Comparison of ENCODE assay signal across 9 mouse cellular contexts in genomic region chr9:63757462-63757772, GRCm38 (mm10). TPM values are rescaled to one million over a fixed set of nuclear protein-coding genes. Genes with fewer than 3 reads are reported as not detected.
DNase-seq lines count a peak whose midpoint lies in the region; ATAC-seq and TF ChIP-seq lines count a peak whose summit lies in the region.
"Had no signal": no experiment of that assay in that cellular context is flagged by ENCODE, and none has a peak within 500 bp of the region (broad histone marks: within the 10 kb centered on the region; RNA-seq: fewer than 3 reads in every experiment).

No protein-coding gene starts in this region.

- peak overlapping the region; percentile 96 for H3ac ChIP-seq in C2C12 (ENCODE audit: control insufficient read depth, insufficient read length, low read depth)

- no peak for TF ChIP-seq CTCF in C2C12 (IDR thresholded peaks at IDR 0.05; ENCODE audit: control insufficient read depth, insufficient read depth, insufficient read length)

- peaks cover 49% of the 10 kb centered on the region for H3K4me1 ChIP-seq in heart, embryonic 11.5 days (ENCODE audit: control insufficient read depth, insufficient read depth, low read length)
- H3K4me1 ChIP-seq in forebrain, embryonic 12.5 days: peaks cover 66% of the 10 kb centered on the region
- H3K4me1 ChIP-seq in liver, embryonic 15.5 days (replicated peaks): peaks cover 80% of the 10 kb centered on the region

- H3K27me3 ChIP-seq in heart, embryonic 11.5 days (ENCODE audit: control insufficient read depth, insufficient read depth, low read length): no peaks in the 10 kb centered on the region
- H3K27me3 ChIP-seq in C2C12 (ENCODE audit: control insufficient read depth, insufficient read depth, insufficient read length): no peaks in the 10 kb centered on the region
- 0 out of 2 replicates have a peak, but pooled peaks cover 4% of the 10 kb centered on the region for H3K27me3 ChIP-seq in forebrain, embryonic 12.5 days
- H3K27me3 ChIP-seq in liver, embryonic 15.5 days: no peaks in the 10 kb centered on the region
- H3K27me3 ChIP-seq: Patski had no signal

- peak overlapping the region; percentile 75 for H3K4me3 ChIP-seq in heart, embryonic 11.5 days (ENCODE audit: low read depth, low read length)
- peak overlapping the region; percentile 59 for H3K4me3 ChIP-seq in C2C12 (ENCODE audit: insufficient read depth, poor library complexity, severe bottlenecking)
- peak overlapping the region; percentile 72 for H3K4me3 ChIP-seq in forebrain, embryonic 12.5 days (replicated peaks)
- peak overlapping the region; percentile 79 for H3K4me3 ChIP-seq in liver, embryonic 15.5 days (replicated peaks)

- peaks cover 12% of the 10 kb centered on the region for H3K79me3 ChIP-seq in C2C12 (ENCODE audit: low read depth)

- no peaks in the 10 kb centered on the region for H3K36me3 ChIP-seq in heart, embryonic 11.5 days (ENCODE audit: control insufficient read depth, insufficient read depth, low read length)
- no peaks in the 10 kb centered on the region for H3K36me3 ChIP-seq in C2C12 (ENCODE audit: control insufficient read depth, insufficient read depth)
- no peaks in the 10 kb centered on the region for H3K36me3 ChIP-seq in forebrain, embryonic 12.5 days (replicated peaks)
- no peaks in the 10 kb centered on the region for H3K36me3 ChIP-seq in liver, embryonic 15.5 days (replicated peaks)

- no peaks in the 10 kb centered on the region for H3K9me3 ChIP-seq in heart, embryonic 11.5 days (replicated peaks; ENCODE audit: control insufficient read depth, low read length)
- H3K9me3 ChIP-seq in forebrain, embryonic 12.5 days: peaks cover 4% of the 10 kb centered on the region; the same call in 1 of the 2 replicates
- no peaks in the 10 kb centered on the region for H3K9me3 ChIP-seq in liver, embryonic 15.5 days (replicated peaks)

- ATAC-seq in heart, embryonic 11.5 days (replicated peaks; ENCODE audit: insufficient number of reproducible peaks, low FRiP score, low TSS enrichment): peak; percentile 10
- ATAC-seq in forebrain, embryonic 12.5 days (ENCODE audit: low FRiP score): no peak; the same call in 1 of the 2 replicates
- no peak; the same call in 1 of the 2 replicates for ATAC-seq in liver, embryonic 15.5 days (ENCODE audit: insufficient read depth)
- no peak for ATAC-seq in granulocyte monocyte progenitor cell, adult 5-6 weeks (replicated peaks; ENCODE audit: poor library complexity, severe bottlenecking)

- H3K79me2 ChIP-seq in C2C12 (ENCODE audit: control insufficient read depth, insufficient read depth): peaks cover 48% of the 10 kb centered on the region

- WGBS in heart, embryonic 11.5 days (ENCODE audit: insufficient replicate concordance): 2% methylated on average over 26 of the region's 26 CpGs
- WGBS in forebrain, embryonic 12.5 days: under 1% methylated on average over 26 of the region's 26 CpGs
- WGBS in liver, embryonic 15.5 days (ENCODE audit: insufficient replicate concordance): 0% methylated on average over 26 of the region's 26 CpGs

- DNase-seq in heart, adult 9 months (ENCODE audit: low spot score in 2 of 2): no peak
- DNase-seq in kidney, postnatal 10 days: no peak
- DNase-seq in left cerebral cortex, adult 11 months (ENCODE audit: low spot score): no peak

- H3K9ac ChIP-seq in heart, embryonic 11.5 days (ENCODE audit: low read depth, low read length): peak overlapping the region; percentile 87
- peak overlapping the region; percentile 87 for H3K9ac ChIP-seq in forebrain, embryonic 12.5 days
- peak overlapping the region; percentile 82 for H3K9ac ChIP-seq in liver, embryonic 15.5 days

- H3K4me2 ChIP-seq in heart, embryonic 11.5 days: peak overlapping the region; percentile 94
- peak overlapping the region; percentile 91 for H3K4me2 ChIP-seq in forebrain, embryonic 12.5 days
- H3K4me2 ChIP-seq in liver, embryonic 15.5 days: peak overlapping the region; percentile 99

- H3K27ac ChIP-seq in heart, embryonic 11.5 days (ENCODE audit: low read depth, low read length): peak overlapping the region; percentile 95
- peak overlapping the region; percentile 97 for H3K27ac ChIP-seq in forebrain, embryonic 12.5 days
- H3K27ac ChIP-seq in liver, embryonic 15.5 days (replicated peaks): peak overlapping the region; percentile 94

TF ChIP-seq in C2C12, 6 proteins besides CTCF, POLR2A, EP300 and RAD21:
- no peak for TF ChIP-seq FOSL1 (IDR thresholded peaks at IDR 0.05; ENCODE audit: insufficient read depth, low read length, poor library complexity, severe bottlenecking)
- no peak for TF ChIP-seq MYOG (IDR thresholded peaks at IDR 0.05; ENCODE audit: control insufficient read depth, extremely low read depth, insufficient read length)
- no peak for TF ChIP-seq USF1 (IDR thresholded peaks at IDR 0.05; ENCODE audit: low read depth)
- TF ChIP-seq MAX (IDR thresholded peaks at IDR 0.05): no peak
- TF ChIP-seq CEBPB (IDR thresholded peaks at IDR 0.05; ENCODE audit: low read depth): no peak
- no peak for TF ChIP-seq MYOD1 (IDR thresholded peaks at IDR 0.05; ENCODE audit: control insufficient read depth, insufficient read length, low read depth)
TF ChIP-seq in C2C12: peak in this region for 0.

RNA-seq across cellular contexts. Expression of gene Smad3, which starts 0.4 kb away (rescaled TPM):
- 9.7 and 11.4 TPM in 2 replicates for polyA plus RNA-seq in heart, embryonic 11.5 days (2014; fragmentation: Nextera tagmentation; extraction: Ambion mirVana)
- polyA plus RNA-seq in C2C12 (2012; fragmentation: generic; extraction: Trizol): 6.3 TPM
- 23.1 and 23.6 TPM in 2 replicates for polyA plus RNA-seq in forebrain, embryonic 12.5 days (2016; fragmentation: Nextera tagmentation; extraction: Ambion mirVana)
- 3.0 TPM in 2 replicates for polyA plus RNA-seq in liver, embryonic 15.5 days (2015; fragmentation: Nextera tagmentation; extraction: Ambion mirVana)
- total RNA-seq in granulocyte monocyte progenitor cell, adult 5-6 weeks (2014; fragmentation: Nextera tagmentation): 12.6 and 21.3 TPM in 2 replicates
- 11.6 and 24.7 TPM in 2 replicates for total RNA-seq in granulocyte monocyte progenitor cell, adult 5-6 weeks (2017)
